Mouse (Mus musculus): ENCODE measurements around the gene Cdc123. TPM values are rescaled to one million over a fixed set of nuclear protein-coding genes. Genes with fewer than 3 reads are reported as not detected.
"Not testable (repeated sequence)": the region's sequence is repeated elsewhere in the genome, so short reads cannot be mapped to it uniquely, and the experiment has no call there.

Cdc123 gene
- polyA plus RNA-seq, 1 experiment from 2014 or later, result 208 TPM

- no peak for ATAC-seq (replicated peaks; ENCODE audit: low FRiP score, low read depth)
- Histone ChIP-seq H3K4me1 (replicated peaks; ENCODE audit: insufficient read depth, low read length) (no peaks in the 10 kb centered on the region), H3K4me2 (ENCODE audit: low read length) (no peak overlapping the region), H3K36me3 (ENCODE audit: insufficient read depth, low read length) (peaks cover 21% of the 10 kb centered on the region; the same call in 1 of the 2 replicates), H3K27ac (no peak overlapping the region), H3K27me3 (ENCODE audit: insufficient read depth, low read length) (no peaks in the 10 kb centered on the region), H3K9ac (ENCODE audit: low read depth, low read length) (no peak overlapping the region), H3K4me3 (replicated peaks; ENCODE audit: low read depth, low read length) (no peak overlapping the region), H3K9me3 (replicated peaks; ENCODE audit: low read length) (no peaks in the 10 kb centered on the region)
- WGBS, result 54% methylated on average over 5 of the region's 5 CpGs
- peak; percentile 67 for DNase-seq (ENCODE audit: low spot score)
- TF ChIP-seq CTCF (IDR thresholded peaks at IDR 0.05; ENCODE audit: low read depth), result no peak
These were observed 33.7 kb downstream of the Cdc123 start for GRCm38 (mm10) chr2:5811235-5811782.

- TF ChIP-seq CTCF (IDR thresholded peaks at IDR 0.05; ENCODE audit: low read depth), result no peak
- DNase-seq (ENCODE audit: low spot score) (no peak), ATAC-seq (replicated peaks; ENCODE audit: low FRiP score, low read depth) (no peak)
- Histone ChIP-seq H3K27ac (no peak overlapping the region), H3K27me3 (ENCODE audit: insufficient read depth, low read length) (no peaks in the 10 kb centered on the region), H3K36me3 (ENCODE audit: insufficient read depth, low read length) (peaks cover 21% of the 10 kb centered on the region; the same call in 1 of the 2 replicates), H3K9me3 (replicated peaks; ENCODE audit: low read length) (no peaks in the 10 kb centered on the region), H3K4me1 (replicated peaks; ENCODE audit: insufficient read depth, low read length) (no peaks in the 10 kb centered on the region), H3K4me3 (replicated peaks; ENCODE audit: low read depth, low read length) (no peak overlapping the region), H3K4me2 (ENCODE audit: low read length) (no peak overlapping the region), H3K9ac (ENCODE audit: low read depth, low read length) (no peak overlapping the region)
- 97% methylated on average over 5 of the region's 5 CpGs for WGBS
These were observed 34.8 kb downstream of the Cdc123 start for GRCm38 (mm10) chr2:5810036-5810718.

- not testable (repeated sequence) for H3K9me3 ChIP-seq (replicated peaks; ENCODE audit: low read length); H3K9ac ChIP-seq (ENCODE audit: low read depth, low read length); H3K4me2 ChIP-seq (ENCODE audit: low read length); H3K27ac ChIP-seq; H3K27me3 ChIP-seq (ENCODE audit: insufficient read depth, low read length); H3K4me3 ChIP-seq (replicated peaks; ENCODE audit: low read depth, low read length); ATAC-seq (replicated peaks; ENCODE audit: low FRiP score, low read depth); H3K4me1 ChIP-seq (replicated peaks; ENCODE audit: insufficient read depth, low read length)
- peaks cover 32% of the 10 kb centered on the region for H3K36me3 ChIP-seq (ENCODE audit: insufficient read depth, low read length)
- peak; percentile 67 for TF ChIP-seq CTCF (IDR thresholded peaks at IDR 0.05; ENCODE audit: low read depth)
- DNase-seq (ENCODE audit: low spot score), result peak; percentile 69
- WGBS, result 81% methylated on average over 3 of the region's 3 CpGs
These were observed 38.8 kb downstream of the Cdc123 start for GRCm38 (mm10) chr2:5806201-5806600.

GRCm38 (mm10) chr2:5805228-5805627, 39.7 kb downstream of the Cdc123 start:
- Histone ChIP-seq H3K9ac (ENCODE audit: low read depth, low read length) (no peak overlapping the region), H3K4me1 (replicated peaks; ENCODE audit: insufficient read depth, low read length) (no peaks in the 10 kb centered on the region), H3K27ac (no peak overlapping the region), H3K27me3 (ENCODE audit: insufficient read depth, low read length) (no peaks in the 10 kb centered on the region), H3K36me3 (ENCODE audit: insufficient read depth, low read length) (peaks cover 32% of the 10 kb centered on the region), H3K9me3 (replicated peaks; ENCODE audit: low read length) (no peaks in the 10 kb centered on the region), H3K4me2 (ENCODE audit: low read length) (no peak overlapping the region), H3K4me3 (replicated peaks; ENCODE audit: low read depth, low read length) (no peak overlapping the region)
- 93% methylated on average over 7 of the region's 7 CpGs for WGBS
- ATAC-seq (replicated peaks; ENCODE audit: low FRiP score, low read depth) (no peak), DNase-seq (ENCODE audit: low spot score) (no peak)
- no peak for TF ChIP-seq CTCF (IDR thresholded peaks at IDR 0.05; ENCODE audit: low read depth)

GRCm38 (mm10) chr2:5804440-5805045, 40.4 kb downstream of the Cdc123 start:
- peak; percentile 33 for DNase-seq (ENCODE audit: low spot score)
- Histone ChIP-seq H3K27ac (no peak overlapping the region), H3K9me3 (replicated peaks; ENCODE audit: low read length) (no peaks in the 10 kb centered on the region), H3K4me3 (replicated peaks; ENCODE audit: low read depth, low read length) (no peak overlapping the region), H3K27me3 (ENCODE audit: insufficient read depth, low read length) (no peaks in the 10 kb centered on the region), H3K36me3 (ENCODE audit: insufficient read depth, low read length) (peaks cover 28% of the 10 kb centered on the region), H3K4me2 (ENCODE audit: low read length) (no peak overlapping the region), H3K9ac (ENCODE audit: low read depth, low read length) (no peak overlapping the region), H3K4me1 (replicated peaks; ENCODE audit: insufficient read depth, low read length) (no peaks in the 10 kb centered on the region)
- no peak for TF ChIP-seq CTCF (IDR thresholded peaks at IDR 0.05; ENCODE audit: low read depth)
- WGBS, result 60% methylated on average over 6 of the region's 6 CpGs
- ATAC-seq (replicated peaks; ENCODE audit: low FRiP score, low read depth), result no peak

- Histone ChIP-seq H3K9ac (ENCODE audit: low read depth, low read length) (no peak overlapping the region), H3K4me1 (replicated peaks; ENCODE audit: insufficient read depth, low read length) (no peaks in the 10 kb centered on the region), H3K9me3 (replicated peaks; ENCODE audit: low read length) (no peaks in the 10 kb centered on the region), H3K4me2 (ENCODE audit: low read length) (no peak overlapping the region), H3K36me3 (ENCODE audit: insufficient read depth, low read length) (peaks cover 32% of the 10 kb centered on the region), H3K27ac (no peak overlapping the region), H3K27me3 (ENCODE audit: insufficient read depth, low read length) (no peaks in the 10 kb centered on the region), H3K4me3 (replicated peaks; ENCODE audit: low read depth, low read length) (no peak overlapping the region)
- DNase-seq (ENCODE audit: low spot score), result no peak
- ATAC-seq (replicated peaks; ENCODE audit: low FRiP score, low read depth), result no peak
- TF ChIP-seq CTCF (IDR thresholded peaks at IDR 0.05; ENCODE audit: low read depth), result no peak
- WGBS, result 93% methylated on average over 10 of the region's 10 CpGs
These were observed 42.9 kb downstream of the Cdc123 start for GRCm38 (mm10) chr2:5801927-5802590.

All from kidney, postnatal 0 days (tissue).